Mouse (Mus musculus): ENCODE measurements around the gene Hcfc2. TPM values are rescaled to one million over a fixed set of nuclear protein-coding genes. Genes with fewer than 3 reads are reported as not detected.

The Hcfc2 gene
- polyA plus RNA-seq, 1 experiment from 2014 or later, result 39.2 TPM

GRCm38 (mm10) chr10:82777075-82777474, 81.1 kb downstream of the Hcfc2 start:
- no peak for ATAC-seq
- Histone ChIP-seq H3K9me3 (replicated peaks; ENCODE audit: control insufficient read depth, low read length, poor library complexity, severe bottlenecking) (no peaks in the 10 kb centered on the region), H3K36me3 (ENCODE audit: control insufficient read depth, insufficient read depth, low read length) (no peaks in the 10 kb centered on the region), H3K9ac (ENCODE audit: low read depth, low read length) (no peak overlapping the region), H3K27me3 (ENCODE audit: control insufficient read depth, insufficient read depth, low read depth, low read length) (no peaks in the 10 kb centered on the region), H3K4me1 (ENCODE audit: control insufficient read depth, insufficient read depth, low read length) (0 out of 2 replicates have a peak, but pooled peaks cover 2% of the 10 kb centered on the region), H3K4me2 (ENCODE audit: low read length) (no peak overlapping the region), H3K27ac (ENCODE audit: low read length) (no peak overlapping the region), H3K4me3 (ENCODE audit: low read depth, low read length) (no peak overlapping the region)
- 64% methylated on average over 2 of the region's 2 CpGs for WGBS

DNA sequence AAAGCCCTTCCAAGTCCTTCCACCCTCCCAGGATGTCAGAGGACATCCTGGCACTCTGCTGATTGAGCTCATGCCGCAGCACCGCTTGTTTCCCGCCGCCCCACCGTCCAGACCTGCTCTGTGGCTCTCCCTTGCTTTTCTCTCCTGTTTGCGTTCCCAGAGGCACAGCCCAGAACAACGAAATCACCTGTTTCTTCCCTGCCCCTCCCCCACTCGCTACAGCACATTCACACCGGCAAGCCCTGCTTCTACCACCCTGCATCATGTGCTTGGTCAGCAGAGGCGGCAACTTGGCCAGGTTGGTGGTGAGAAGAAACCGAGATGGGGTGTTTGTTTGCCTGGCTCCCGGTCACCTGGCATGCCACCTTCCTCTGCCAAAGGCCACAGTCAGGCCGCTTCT, 81.9 kb downstream of the Hcfc2 start:
- Histone ChIP-seq H3K4me3 (ENCODE audit: low read depth, low read length) (no peak overlapping the region), H3K27ac (ENCODE audit: low read length) (no peak overlapping the region), H3K36me3 (ENCODE audit: control insufficient read depth, insufficient read depth, low read length) (no peaks in the 10 kb centered on the region), H3K4me2 (ENCODE audit: low read length) (no peak overlapping the region), H3K9ac (ENCODE audit: low read depth, low read length) (no peak overlapping the region), H3K9me3 (replicated peaks; ENCODE audit: control insufficient read depth, low read length, poor library complexity, severe bottlenecking) (no peaks in the 10 kb centered on the region), H3K27me3 (ENCODE audit: control insufficient read depth, insufficient read depth, low read depth, low read length) (no peaks in the 10 kb centered on the region), H3K4me1 (ENCODE audit: control insufficient read depth, insufficient read depth, low read length) (0 out of 2 replicates have a peak, but pooled peaks cover 2% of the 10 kb centered on the region)
- 38% methylated on average over 13 of the region's 13 CpGs for WGBS
- ATAC-seq, result no peak

GRCm38 (mm10) chr10:82778791-82779549, 83.0 kb downstream of the Hcfc2 start:
- Histone ChIP-seq H3K27ac (ENCODE audit: low read length) (no peak overlapping the region), H3K9ac (ENCODE audit: low read depth, low read length) (no peak overlapping the region), H3K36me3 (ENCODE audit: control insufficient read depth, insufficient read depth, low read length) (no peaks in the 10 kb centered on the region), H3K27me3 (ENCODE audit: control insufficient read depth, insufficient read depth, low read depth, low read length) (no peaks in the 10 kb centered on the region), H3K4me2 (ENCODE audit: low read length) (no peak overlapping the region), H3K9me3 (replicated peaks; ENCODE audit: control insufficient read depth, low read length, poor library complexity, severe bottlenecking) (no peaks in the 10 kb centered on the region), H3K4me1 (ENCODE audit: control insufficient read depth, insufficient read depth, low read length) (0 out of 2 replicates have a peak, but pooled peaks cover 2% of the 10 kb centered on the region), H3K4me3 (ENCODE audit: low read depth, low read length) (no peak overlapping the region)
- WGBS, result 76% methylated on average over 8 of the region's 8 CpGs
- no peak for ATAC-seq

DNA sequence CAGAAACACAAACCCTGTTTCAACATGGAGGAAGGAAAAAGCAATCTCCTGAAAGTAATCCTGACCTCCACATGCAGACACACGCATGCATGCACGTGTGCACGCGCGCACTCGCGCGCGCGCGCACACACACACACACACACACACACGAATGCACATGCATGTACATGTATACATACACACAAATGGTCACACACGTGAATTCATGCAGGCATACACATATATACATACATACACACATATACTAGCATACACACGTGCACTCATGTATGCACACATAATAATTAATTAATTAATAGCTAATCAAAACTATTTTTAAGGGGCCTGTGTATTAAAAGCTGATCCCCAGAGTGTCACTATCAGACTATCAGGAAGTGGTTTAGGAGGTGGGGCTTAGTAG, 83.9 kb downstream of the Hcfc2 start:
- H3K9ac ChIP-seq (ENCODE audit: low read depth, low read length), result no peak overlapping the region
- no peaks in the 10 kb centered on the region for H3K27me3 ChIP-seq (ENCODE audit: control insufficient read depth, insufficient read depth, low read depth, low read length)
- no peak overlapping the region for H3K4me3 ChIP-seq (ENCODE audit: low read depth, low read length)
- WGBS, result 97% methylated on average over 14 of the region's 14 CpGs
- no peak overlapping the region for H3K27ac ChIP-seq (ENCODE audit: low read length)
- no peaks in the 10 kb centered on the region for H3K9me3 ChIP-seq (replicated peaks; ENCODE audit: control insufficient read depth, low read length, poor library complexity, severe bottlenecking)
- H3K4me2 ChIP-seq (ENCODE audit: low read length), result no peak overlapping the region
- no peaks in the 10 kb centered on the region for H3K36me3 ChIP-seq (ENCODE audit: control insufficient read depth, insufficient read depth, low read length)
- 0 out of 2 replicates have a peak, but pooled peaks cover 2% of the 10 kb centered on the region for H3K4me1 ChIP-seq (ENCODE audit: control insufficient read depth, insufficient read depth, low read length)
- ATAC-seq, result no peak

DNA sequence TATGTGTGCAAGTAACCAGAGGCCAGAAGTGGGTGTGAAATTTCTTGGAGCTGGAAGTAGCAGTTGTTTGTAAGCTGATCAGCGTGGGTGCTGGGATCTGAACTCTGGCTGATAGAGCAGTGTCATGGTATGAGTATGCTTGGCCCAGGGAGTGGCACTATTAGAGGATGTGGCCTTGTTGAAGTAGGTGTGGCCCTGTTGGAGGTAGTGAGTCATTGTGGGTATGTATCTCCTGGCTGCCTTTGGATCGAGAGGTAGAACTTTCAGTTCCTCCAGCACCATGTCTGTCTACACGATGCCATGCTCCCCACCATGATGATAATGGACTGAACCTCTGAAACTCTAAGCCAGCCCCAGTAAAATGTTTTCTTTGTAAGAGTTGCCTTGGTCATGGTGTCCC, 84.4 kb downstream of the Hcfc2 start:
- WGBS, result 92% methylated on average over 3 of the region's 3 CpGs
- no peak overlapping the region for H3K4me3 ChIP-seq (ENCODE audit: low read depth, low read length)
- no peak overlapping the region for H3K27ac ChIP-seq (ENCODE audit: low read length)
- 0 out of 2 replicates have a peak, but pooled peaks cover 2% of the 10 kb centered on the region for H3K4me1 ChIP-seq (ENCODE audit: control insufficient read depth, insufficient read depth, low read length)
- H3K36me3 ChIP-seq (ENCODE audit: control insufficient read depth, insufficient read depth, low read length), result no peaks in the 10 kb centered on the region
- no peaks in the 10 kb centered on the region for H3K27me3 ChIP-seq (ENCODE audit: control insufficient read depth, insufficient read depth, low read depth, low read length)
- no peak overlapping the region for H3K4me2 ChIP-seq (ENCODE audit: low read length)
- no peak for ATAC-seq
- no peaks in the 10 kb centered on the region for H3K9me3 ChIP-seq (replicated peaks; ENCODE audit: control insufficient read depth, low read length, poor library complexity, severe bottlenecking)
- no peak overlapping the region for H3K9ac ChIP-seq (ENCODE audit: low read depth, low read length)

DNA sequence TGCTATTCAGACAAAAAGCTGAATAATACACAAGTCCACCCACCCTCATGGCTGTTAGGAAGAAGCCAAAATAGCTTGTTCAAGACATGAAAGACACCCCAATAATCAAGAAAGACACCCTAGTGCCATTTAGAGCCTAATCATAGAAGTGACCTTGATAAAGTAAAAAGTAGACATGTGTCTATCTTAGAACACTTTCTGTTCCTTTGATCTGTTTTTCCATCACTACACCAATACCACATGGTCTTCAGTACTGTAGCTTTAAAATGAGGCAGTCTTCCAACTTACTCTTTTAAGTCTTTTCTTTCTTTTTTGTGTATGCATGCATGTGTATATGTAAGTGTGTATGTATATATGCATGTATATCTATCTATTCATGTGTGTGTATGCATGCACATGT, 84.9 kb downstream of the Hcfc2 start:
- Histone ChIP-seq H3K4me2 (ENCODE audit: low read length) (no peak overlapping the region), H3K9me3 (replicated peaks; ENCODE audit: control insufficient read depth, low read length, poor library complexity, severe bottlenecking) (no peaks in the 10 kb centered on the region)

GRCm38 (mm10) chr10:82782472-82782871, 86.5 kb downstream of the Hcfc2 start:
- H3K9me3 ChIP-seq (replicated peaks; ENCODE audit: control insufficient read depth, low read length, poor library complexity, severe bottlenecking), result no peaks in the 10 kb centered on the region
- H3K4me3 ChIP-seq (ENCODE audit: low read depth, low read length), result no peak overlapping the region
- no peaks in the 10 kb centered on the region for H3K36me3 ChIP-seq (ENCODE audit: control insufficient read depth, insufficient read depth, low read length)
- H3K27me3 ChIP-seq (ENCODE audit: control insufficient read depth, insufficient read depth, low read depth, low read length), result no peaks in the 10 kb centered on the region
- ATAC-seq, result no peak
- no peak overlapping the region for H3K9ac ChIP-seq (ENCODE audit: low read depth, low read length)
- WGBS, result 47% methylated on average over 2 of the region's 2 CpGs
- no peak overlapping the region for H3K4me2 ChIP-seq (ENCODE audit: low read length)
- 0 out of 2 replicates have a peak, but pooled peaks cover 2% of the 10 kb centered on the region for H3K4me1 ChIP-seq (ENCODE audit: control insufficient read depth, insufficient read depth, low read length)
- H3K27ac ChIP-seq (ENCODE audit: low read length), result no peak overlapping the region

More for the DNA sequence above, 84.9 kb downstream of the Hcfc2 start:
- ATAC-seq, result no peak
- Histone ChIP-seq H3K27ac (ENCODE audit: low read length) (no peak overlapping the region), H3K36me3 (ENCODE audit: control insufficient read depth, insufficient read depth, low read length) (no peaks in the 10 kb centered on the region), H3K4me3 (ENCODE audit: low read depth, low read length) (no peak overlapping the region), H3K9ac (ENCODE audit: low read depth, low read length) (no peak overlapping the region), H3K27me3 (ENCODE audit: control insufficient read depth, insufficient read depth, low read depth, low read length) (no peaks in the 10 kb centered on the region), H3K4me1 (ENCODE audit: control insufficient read depth, insufficient read depth, low read length) (0 out of 2 replicates have a peak, but pooled peaks cover 2% of the 10 kb centered on the region)

DNA sequence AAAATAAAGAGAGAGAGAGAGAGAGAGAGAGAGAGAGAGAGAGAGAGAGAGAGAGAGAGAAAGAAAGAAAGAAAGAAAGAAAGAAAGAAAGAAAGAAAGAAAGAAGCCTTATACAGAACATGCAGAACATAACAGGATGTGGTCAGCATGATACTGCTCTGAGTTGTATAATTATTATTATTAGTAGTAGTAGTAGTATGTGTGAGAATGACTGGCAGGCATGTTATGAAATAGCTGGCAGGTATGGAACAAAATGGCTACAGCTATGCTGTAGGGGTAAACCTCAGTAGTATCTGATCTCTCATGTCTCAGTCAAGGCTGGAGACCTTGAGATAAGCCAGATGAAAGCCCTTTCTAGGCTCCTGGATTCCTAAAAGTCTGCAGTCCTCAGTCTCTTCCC, 93.2 kb downstream of the Hcfc2 start:
- Histone ChIP-seq H3K4me1 (ENCODE audit: control insufficient read depth, insufficient read depth, low read length) (no peaks in the 10 kb centered on the region), H3K4me2 (ENCODE audit: low read length) (no peak overlapping the region), H3K9me3 (replicated peaks; ENCODE audit: control insufficient read depth, low read length, poor library complexity, severe bottlenecking) (no peaks in the 10 kb centered on the region), H3K27ac (ENCODE audit: low read length) (no peak overlapping the region), H3K9ac (ENCODE audit: low read depth, low read length) (no peak overlapping the region), H3K4me3 (ENCODE audit: low read depth, low read length) (no peak overlapping the region), H3K36me3 (ENCODE audit: control insufficient read depth, insufficient read depth, low read length) (no peaks in the 10 kb centered on the region), H3K27me3 (ENCODE audit: control insufficient read depth, insufficient read depth, low read depth, low read length) (no peaks in the 10 kb centered on the region)
- ATAC-seq, result no peak

DNA sequence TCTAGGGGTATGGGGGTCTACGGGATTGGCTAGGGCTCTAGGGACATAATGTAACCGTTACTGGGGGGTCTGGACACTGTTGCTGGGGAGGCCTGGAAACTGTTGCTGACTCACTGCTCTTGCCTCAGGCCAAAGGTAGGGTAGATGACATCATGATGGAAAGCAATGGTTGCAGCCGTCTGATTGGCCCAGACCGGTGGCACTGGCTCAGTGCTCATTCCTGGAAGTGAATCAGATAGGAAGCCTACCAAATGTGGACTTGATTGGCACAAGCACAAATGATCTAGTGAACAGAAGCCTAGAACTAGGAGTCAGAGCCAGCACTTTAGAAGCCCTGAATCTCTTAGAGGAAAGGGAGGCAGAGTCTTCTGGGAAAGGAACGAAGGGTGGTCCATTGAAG, 94.5 kb downstream of the Hcfc2 start:
- no peak overlapping the region for H3K4me2 ChIP-seq (ENCODE audit: low read length)
- no peaks in the 10 kb centered on the region for H3K36me3 ChIP-seq (ENCODE audit: control insufficient read depth, insufficient read depth, low read length)
- no peak overlapping the region for H3K4me3 ChIP-seq (ENCODE audit: low read depth, low read length)
- no peaks in the 10 kb centered on the region for H3K4me1 ChIP-seq (ENCODE audit: control insufficient read depth, insufficient read depth, low read length)
- 94% methylated on average over 5 of the region's 5 CpGs for WGBS
- H3K27me3 ChIP-seq (ENCODE audit: control insufficient read depth, insufficient read depth, low read depth, low read length), result no peaks in the 10 kb centered on the region
- no peak for ATAC-seq
- no peak overlapping the region for H3K27ac ChIP-seq (ENCODE audit: low read length)
- H3K9me3 ChIP-seq (replicated peaks; ENCODE audit: control insufficient read depth, low read length, poor library complexity, severe bottlenecking), result no peaks in the 10 kb centered on the region
- H3K9ac ChIP-seq (ENCODE audit: low read depth, low read length), result no peak overlapping the region

Data from midbrain, embryonic 16.5 days (tissue).